Mouse (Mus musculus) embryo, embryonic 10 days (tissue): Measurements from ENCODE around the gene Mn1.

ENCODE experiments used
- DNase-seq: peaks from one replicate; pipeline ENCODE4 v3.0.0-alpha.2; 2015; ENCODE audit warnings: low spot score

Gene Mn1

DNA sequence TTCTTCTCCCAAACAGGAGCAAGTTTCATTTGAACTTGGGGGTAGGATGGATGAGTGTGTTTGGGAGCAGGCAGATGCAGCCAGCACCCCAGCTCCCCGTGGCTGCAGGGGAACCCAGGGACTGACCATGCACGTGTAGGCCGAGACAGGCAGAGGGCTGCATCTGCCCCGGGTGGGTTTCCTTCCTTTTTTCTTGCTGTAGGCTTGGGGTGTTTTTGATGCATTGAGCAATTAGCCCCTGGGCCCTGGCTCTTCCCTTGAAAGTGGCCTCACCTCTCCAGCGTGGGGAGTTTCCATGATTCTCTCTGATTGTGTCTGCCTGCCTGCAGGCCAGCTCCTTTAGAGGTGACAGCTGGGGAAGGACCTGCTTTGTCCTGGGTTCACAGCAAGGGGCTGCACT is 15.7 kb downstream of the Mn1 start:
- no peak for DNase-seq

DNA sequence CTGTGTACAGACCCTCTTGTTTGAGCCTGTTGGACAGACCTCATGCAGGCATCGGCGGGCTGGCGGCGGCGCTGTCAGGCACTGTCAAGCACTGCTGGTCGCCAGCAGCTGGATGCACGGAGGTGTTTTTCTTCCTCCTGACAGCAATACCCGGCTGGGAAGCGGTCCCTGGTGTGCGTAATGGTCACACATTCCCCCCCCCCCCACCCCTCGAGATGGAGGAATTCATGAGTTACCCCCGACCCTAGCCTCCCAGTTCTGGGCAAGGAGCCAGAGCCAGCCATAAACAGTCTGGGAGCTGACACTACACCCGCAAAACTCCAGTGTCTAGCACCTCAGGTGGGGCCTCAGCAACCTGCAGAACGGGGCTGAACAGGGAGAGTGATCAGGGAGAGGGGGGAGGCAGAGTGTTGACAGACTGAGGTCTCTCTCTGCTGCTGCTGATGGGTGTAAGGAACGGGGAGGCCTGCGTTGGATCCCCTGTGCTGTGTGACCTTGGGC is 17.2 kb downstream of the Mn1 start:
- no peak for DNase-seq

DNA sequence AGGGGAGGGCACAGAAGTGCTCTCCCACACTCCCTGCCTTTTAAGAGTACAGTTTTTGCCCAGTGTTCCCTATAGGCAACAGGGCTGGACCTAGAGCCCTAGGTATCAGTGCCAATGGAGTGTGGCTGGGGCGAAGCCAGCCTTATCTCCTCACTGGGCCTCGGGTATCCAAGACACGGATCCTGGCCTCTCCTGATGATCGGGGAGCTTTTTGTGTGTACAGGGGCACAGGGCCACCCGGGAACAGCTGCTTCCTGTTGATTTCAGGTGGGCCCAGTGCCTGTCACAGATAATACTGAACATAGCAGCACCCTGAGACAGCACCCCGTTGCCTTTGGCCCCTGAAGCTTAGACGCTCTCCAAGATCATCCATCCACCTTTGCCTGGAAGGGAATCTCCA is 19.1 kb downstream of the Mn1 start:
- no peak for DNase-seq

DNA sequence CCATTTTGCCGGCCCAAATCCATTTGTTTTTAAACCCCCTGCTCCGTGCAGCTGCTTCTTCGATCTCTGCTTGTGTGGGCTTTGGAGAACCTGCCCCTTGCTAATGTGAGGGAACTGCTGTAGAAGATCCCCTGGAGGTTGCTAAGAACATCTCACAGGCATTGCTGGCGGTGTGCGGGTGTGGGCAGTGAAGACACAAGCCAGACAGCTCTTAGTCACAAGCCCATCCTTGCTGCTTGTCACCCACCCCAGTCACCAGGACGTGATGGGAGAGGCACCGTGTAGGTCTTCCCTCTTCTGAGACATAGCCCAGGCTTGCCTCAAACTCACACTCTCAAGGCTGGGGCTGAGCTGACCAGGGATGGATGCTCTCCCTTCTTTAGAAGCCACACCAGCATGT is 20.0 kb downstream of the Mn1 start:
- DNase-seq, result no peak

DNA sequence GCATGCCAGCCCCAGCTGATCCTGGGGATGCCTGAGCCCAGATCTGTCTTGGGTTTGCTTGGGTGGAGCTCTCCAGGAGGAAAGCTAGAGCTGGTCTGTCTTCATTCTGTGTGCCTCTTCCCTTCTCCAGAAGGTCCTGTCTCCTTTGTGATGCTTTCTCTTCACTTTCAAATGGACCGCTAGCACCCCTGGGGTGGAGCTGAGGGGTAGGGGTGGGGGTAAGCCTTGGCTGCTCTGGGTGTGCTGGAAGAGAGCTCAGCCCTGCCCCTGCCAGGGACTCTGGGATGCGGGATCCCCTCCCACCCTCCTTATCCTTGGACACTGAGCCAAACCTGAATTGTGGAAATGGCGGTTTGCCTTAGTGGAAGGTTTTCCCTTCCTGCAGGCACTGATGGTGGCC is 21.2 kb downstream of the Mn1 start:
- DNase-seq, result no peak

DNA sequence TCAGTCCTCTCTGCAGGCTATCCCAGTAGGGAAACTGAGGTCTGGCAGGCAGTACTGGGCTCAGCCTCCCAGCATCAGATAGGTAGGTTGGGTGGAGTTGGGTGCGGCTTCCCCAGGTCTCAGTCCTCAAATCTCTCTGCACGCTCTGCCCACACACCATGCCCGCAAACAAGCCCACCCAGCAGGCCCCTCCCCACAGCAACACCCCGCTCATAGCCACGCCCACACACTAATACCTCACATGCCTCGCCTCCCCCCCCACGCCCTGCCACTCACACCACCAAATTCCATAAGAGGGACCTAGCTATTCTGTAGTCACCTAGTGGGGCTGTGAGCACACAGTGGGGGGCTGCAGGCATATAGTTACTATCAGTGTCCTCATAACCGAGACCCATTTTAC is 21.7 kb downstream of the Mn1 start:
- DNase-seq, result no peak

DNA sequence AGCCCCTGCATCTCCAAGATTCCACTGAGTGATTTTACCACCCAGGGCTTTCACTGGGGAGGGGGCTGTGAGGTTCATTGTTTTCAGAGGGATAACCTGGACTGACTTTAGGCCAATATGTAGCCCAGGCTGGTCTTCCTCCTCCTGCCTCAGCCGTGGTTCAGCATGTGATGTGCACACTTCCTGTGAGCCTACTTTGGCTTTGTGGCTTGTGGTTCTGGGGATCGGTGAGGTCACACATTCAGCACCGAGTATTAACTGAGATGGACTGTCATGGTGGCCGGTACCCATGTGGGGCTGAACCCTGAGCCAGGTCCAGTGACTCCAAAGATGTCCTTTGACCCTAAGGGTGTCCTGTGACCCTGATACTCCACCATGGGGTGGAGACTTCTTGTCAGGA is 23.1 kb downstream of the Mn1 start:
- no peak for DNase-seq

DNA sequence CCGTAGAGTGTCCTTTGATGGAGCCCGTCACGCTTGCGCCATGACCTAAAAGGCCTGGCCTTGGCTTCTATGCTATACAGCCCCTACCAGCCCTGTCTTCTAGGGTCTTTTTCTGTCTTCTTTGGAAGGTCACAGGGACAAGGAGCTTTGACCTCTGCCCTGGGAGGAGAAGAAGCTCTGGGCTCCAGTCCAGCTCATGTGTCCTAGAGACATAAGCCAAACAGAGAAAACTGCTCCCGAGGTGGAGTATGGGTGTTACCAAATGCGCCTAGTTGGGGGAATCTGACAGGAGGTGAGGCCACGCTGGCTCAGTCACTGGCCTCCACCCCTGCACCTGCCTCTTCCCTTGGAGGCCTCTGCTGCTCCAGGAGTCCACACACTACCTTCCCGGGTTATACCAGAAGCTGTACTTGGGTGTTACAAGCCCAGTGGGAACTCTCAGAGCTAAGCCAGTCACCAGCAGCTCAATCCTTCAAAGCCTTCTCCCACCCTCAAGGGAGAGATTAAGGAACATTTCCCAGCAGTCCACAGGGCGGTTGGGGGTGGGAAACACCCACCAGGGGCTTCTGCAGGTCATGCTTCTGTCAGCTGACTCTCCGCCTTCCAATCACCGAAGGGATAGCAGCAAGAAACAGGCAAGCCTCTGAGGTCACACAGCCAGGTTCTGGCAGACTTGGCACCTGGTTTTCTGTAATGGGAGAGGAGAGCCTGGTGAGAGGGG is 25.1 kb downstream of the Mn1 start:
- no peak for DNase-seq

DNA sequence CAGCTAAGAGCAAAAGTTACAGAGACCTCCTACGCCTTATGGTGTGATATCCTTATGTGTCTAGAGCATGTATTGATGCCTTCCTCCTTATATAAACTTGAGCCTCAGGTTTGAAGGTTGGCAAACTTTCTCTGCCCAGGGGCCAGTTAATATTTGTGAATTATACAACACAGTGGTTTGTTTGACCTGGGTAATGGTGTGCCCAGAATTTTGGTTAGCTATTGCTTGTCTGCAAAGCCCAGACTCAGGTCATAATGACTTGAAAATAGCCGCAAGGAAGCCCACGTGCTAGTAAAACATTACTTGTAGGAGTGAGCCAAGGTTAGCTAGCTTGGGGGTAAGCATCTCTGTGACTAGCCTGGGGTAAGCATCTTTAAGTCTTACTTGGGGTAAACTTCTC is 26.5 kb downstream of the Mn1 start:
- DNase-seq, result no peak

DNA sequence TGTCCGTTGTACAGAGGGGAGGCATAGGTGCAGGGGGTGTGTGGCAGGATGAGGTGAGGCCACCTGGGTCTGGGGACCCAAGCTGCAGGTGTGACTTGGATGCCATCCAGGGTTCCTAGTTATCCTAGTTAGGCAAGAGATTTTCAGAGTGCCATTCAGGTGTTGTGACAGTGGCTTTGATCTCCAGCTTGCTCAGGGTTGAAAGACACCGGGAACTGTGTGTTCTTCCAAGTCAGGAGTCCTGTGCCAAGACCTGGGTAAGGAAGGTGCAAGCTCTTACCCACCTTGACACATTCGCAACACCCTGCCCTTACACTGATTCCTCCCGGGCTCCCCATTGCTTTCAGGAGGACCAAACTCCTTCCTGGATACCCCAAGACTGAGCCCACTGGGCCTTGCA is 27.2 kb downstream of the Mn1 start:
- DNase-seq, result no peak

DNA sequence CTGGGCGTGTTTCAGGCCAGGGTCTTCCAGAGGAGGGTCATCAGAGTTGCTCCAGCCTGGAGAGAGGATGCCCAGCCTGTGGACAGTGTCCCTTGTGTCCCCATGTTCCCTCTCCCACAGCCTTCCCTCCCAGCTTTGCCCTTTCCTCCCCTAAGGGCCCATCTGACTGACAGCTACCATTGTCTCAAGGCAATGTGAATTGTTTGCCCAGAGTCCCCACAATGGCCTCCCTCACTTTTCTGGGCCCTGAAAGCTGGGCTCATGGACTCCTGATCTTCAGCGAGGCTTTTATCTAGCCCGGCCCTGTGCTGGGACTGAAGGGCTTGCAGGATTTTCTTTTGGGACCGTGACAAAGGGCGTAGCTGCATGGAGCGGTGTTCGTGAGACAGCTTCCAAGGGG is 29.5 kb downstream of the Mn1 start:
- peak; percentile 71 for DNase-seq

DNA sequence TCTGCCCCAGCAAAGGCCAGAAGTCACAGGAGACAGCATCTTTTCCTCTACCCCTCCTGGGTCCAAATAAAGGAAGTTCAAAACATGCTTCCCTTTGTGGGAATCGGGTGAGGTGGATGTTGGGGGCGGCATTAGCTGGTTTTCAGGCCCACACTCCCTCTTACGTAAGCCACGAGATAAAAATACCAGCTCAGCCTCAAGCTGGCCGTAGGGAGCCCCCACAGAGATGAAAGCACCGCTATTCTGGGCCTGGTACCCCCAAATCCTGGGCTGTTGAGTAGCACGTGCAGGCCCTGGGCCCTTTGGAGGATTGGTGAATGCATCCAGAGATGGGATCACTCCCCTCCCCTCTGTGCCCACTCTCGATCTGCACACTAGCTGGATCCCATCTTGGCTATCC is 32.5 kb downstream of the Mn1 start:
- DNase-seq, result no peak

DNA sequence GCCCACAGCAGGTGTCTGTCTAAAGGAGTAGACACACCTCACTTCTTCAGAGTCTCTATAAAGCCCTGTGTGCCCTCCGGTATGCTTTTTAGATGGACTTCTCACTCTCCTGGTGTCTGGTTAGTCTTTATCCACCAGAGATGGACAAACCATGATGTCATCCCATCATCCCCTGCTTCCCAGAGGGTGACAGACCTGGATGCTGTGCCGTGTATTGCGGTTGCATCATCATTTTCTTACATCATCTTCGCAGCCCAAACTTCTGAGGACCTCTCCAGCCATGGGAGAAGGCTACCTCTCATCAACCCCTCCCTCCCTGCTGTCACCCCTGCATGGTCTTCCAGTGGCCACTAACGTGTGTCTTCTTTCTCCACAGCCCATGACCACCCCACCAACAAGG is 37.1 kb downstream of the Mn1 start:
- DNase-seq, result no peak

DNA sequence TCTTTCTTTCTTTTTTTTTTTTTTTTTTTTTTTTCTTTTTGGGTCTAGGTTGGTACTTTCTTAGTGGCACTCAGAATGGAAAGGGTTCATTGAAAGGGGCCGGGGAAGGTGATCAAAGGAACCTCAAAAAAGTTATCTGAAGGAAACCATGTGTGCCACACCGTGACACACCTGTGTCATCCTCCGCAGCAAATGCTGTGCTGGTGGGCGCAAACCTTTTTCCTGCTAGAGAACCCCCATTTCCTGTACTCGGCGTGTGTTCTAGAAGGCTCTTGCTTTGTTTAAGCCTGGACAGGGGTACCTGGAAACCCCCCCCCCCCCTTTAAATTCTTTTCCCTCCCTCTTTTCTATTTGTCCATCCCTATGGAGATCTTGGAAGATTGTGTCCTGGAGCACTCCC is 37.7 kb downstream of the Mn1 start:
- DNase-seq, result no peak

DNA sequence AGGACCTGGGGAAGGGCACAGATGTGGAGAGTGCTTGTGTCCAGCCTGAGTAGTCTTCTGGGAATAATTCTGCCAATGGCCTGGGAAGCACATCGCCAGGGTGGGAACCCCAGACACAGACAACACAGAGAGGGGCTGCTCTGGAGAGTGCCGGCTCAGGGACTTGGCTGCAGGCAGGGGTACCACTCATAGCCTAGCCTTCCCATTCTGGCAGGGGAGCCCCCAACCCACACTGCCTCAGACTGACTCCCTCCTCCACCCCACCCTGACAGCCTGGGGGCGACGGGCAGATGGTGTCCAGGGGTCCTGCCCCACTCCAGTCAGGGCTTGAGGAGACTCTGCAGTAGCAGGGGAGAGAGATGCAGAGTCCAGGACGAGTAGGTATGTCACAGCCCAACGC is 41.5 kb downstream of the Mn1 start:
- no peak for DNase-seq

DNA sequence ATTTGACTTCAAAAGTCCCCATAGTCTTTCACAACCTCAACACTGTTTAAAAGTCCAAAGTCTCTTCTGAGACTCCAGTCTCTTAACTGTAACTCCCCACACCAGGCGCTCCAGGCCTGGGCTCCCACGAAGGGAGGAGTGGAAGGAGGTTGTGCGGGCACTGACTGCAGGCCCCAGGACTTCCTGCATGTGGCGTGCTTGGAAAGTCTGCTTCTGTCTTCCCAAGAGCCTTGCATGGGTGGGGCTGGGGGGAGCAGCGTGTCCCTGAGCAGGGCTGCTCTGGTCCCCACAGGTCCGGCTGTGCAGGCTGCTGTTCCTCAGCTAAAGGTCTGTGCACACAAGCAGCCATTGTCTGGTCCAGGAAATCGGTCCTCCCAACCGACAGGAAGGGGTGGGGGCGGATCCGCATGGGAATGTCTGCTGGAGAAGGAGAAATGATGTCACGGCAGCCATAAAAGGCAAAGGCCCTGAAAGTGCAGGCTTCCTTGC is 48.7 kb downstream of the Mn1 start:
- peak; percentile 60 for DNase-seq

DNA sequence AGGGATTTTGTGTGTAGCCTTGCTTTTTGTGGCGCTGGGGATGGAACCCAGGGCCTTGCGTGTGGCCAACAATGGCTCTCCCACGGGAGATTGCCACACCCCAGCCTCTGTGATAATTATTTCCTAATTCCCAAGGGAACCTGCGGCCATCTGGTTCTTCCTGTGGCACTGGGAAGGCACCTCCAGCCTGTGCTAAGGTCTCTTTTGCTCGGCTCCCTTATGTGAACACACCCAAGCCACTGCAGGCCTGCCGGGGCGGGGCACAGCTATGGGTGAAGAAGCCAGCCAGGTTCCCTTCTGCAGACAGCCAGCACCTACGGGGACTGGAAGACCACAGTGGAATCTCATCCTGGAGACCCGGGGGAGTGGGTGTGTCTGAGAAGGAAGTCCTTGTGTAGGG is 49.3 kb downstream of the Mn1 start:
- no peak for DNase-seq

DNA sequence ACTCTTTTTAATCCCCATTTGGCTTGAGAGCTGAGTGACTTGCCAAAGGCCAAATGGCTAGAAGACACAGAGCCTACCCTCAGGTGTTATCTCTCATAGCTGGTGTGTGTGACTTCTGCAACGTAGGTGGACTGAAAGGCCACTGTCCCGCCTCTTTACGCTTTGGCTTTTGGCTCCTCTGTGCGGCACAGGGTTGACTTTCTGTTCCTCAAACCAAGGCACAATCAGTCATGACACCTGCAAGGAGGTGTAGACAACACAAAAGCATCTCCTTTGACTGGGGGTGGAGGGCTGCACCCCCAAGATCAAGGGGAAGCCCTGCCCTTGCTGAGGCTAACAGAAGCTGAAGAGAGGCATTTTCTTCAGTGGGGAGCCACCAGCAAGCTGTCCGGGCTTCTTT is 50.5 kb downstream of the Mn1 start:
- no peak for DNase-seq

DNA sequence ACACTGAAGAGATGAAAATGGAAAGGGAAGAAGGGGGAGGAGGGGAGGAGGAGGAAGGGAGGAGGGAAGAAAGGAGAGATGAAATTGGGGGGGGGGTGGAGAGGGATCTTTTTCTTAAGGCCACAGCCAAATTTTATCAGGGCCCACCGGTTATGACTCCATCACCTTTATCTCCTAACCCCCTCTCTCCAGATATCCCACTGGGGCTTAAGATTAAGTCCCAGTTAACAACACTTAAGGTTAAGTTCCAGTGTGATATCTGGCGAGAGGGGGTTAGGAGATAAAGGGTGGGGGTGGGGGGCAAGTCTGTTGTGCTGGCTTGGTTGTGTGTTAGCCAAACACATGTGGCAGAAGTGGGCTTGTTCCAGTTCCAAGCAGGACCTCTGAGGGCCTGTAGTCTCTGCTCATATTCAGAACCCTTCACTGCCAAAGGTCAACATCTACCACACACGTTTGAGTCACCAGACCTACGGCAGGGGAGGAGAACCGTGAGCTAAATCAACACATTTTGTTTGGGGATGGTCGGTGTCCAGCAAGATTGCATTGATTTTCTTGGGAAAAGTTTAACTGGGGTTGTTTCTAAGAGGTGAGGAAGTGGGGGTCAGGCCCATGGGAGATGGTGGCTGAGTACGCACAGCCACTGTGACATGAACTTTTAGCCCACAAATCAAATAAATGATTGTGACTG is 52.2 kb downstream of the Mn1 start:
- no peak for DNase-seq

DNA sequence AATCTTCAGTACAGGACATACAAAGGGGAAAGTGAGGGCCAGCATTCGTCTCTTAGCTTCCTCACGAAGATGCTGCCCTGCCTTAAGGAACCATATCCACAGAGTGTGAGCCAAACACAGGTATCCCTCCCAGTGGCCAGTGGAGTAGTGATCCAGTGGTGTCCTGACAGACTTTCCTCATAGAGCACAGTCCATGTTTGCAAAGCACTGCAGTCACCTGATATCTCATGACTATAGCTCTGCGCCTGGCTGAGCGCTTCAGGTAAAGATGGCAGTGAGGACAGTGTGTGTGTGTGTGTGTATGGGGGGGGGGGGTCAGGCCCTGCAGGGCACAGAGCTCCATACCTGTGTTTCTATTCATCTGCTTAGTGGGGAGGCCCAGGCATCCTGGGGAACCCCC is 53.7 kb downstream of the Mn1 start:
- no peak for DNase-seq

DNA sequence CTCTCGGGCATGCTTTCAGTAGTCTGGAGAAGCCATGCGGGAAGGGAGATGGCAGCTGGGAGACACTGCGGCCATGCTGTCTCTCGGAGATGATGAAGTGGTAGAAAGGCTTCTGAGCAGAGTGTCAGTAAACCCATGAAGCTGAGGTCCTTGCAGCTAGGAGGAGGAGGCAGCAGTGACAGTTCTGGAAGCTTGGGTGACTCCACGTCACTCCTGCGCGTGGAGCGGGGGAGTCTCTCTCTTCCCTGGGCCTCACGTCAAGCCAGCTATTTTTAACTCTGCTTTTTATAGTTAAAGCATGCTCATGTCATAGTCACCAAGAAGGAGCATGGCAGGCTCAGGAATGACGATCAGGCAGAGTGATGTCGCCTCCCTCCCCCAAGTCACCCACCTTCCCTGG is 56.3 kb downstream of the Mn1 start:
- no peak for DNase-seq

DNA sequence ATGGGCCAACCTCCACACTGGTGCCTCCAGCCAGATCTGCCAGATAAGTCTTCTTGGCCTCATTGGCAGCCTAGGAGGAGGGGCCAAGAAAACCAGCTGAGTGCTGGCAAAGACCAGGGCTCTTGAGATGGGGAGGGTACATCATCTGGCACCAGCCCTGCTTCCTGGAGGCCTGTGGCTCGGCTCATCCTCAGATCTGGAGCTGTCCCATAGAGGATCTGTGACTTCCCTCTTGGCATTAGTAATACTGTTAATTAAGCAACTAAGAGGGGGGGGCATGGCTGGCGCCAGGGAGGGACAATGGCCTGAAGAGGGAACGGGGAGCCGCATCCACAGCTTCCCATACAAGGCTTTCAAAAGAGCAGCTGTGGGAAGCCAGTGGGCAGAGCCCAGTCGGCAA is 58.6 kb downstream of the Mn1 start:
- DNase-seq, result no peak

DNA sequence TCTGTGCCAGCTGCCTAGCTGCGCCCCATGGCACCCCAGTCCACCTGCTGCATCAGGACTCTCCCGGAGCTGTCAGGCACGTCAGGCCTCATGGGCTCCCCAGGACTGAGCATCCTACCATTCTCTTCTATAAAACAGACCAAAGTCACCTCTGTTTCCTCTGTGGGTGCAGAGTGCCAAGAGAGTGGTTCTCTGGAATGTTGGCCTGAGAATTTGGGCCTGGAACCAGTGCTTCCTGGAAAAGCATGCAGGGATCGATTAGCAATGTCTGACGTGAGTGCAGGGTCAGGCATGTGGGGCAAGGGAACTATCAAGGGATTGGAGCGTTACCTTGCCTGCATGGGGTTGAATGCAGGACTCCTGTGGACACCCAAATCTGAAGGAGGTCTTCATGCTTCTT is 59.0 kb downstream of the Mn1 start:
- no peak for DNase-seq

DNA sequence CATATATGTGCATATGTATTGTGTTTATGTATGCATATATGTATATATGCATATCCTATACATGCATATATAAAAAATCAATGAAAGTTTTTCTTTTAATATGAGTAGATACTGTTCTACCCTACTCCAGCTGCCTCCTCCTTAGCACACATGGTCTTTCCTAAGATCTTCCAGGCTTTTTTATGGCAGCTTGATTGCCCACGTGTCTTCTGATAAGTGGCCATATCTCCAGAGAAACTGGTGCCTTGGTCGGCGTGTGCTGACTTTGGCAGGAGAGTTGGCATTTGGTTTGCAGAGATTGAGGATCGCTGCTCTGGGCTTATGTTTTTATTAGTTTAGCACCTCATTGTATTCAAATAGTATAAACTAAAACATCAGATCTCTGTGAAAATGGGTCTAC is 68.7 kb downstream of the Mn1 start:
- DNase-seq, result no peak
